In the genomic region with DNA sequence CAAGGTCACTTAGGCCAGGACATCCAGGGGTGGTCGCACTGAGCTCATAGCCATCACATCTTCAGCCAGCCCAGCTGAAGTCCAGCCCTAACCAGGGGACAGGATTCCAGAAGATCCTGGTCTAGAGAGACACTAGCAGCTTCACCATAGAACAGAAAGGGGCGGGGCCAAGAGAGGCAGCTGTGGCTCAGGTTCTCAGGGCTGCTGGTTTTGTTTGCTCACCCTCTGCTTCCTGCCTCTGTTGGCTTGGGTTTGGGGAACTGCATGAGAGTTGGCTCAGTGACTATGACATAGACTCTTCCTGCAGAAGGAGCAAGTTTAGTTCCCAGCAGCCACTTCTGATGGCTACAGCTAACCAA, we compare ENCODE assay signal across 10 mouse cellular contexts. TPM values are rescaled to one million over a fixed set of nuclear protein-coding genes. Genes with fewer than 3 reads are reported as not detected.
DNase-seq lines count a peak whose midpoint lies in the region; ATAC-seq and TF ChIP-seq lines count a peak whose summit lies in the region.
"Had no signal": no experiment of that assay in that cellular context is flagged by ENCODE, and none has a peak within 500 bp of the region (broad histone marks: within the 10 kb centered on the region; RNA-seq: fewer than 3 reads in every experiment).

No protein-coding gene starts in this region.

- ATAC-seq in frontal cortex, adult (ENCODE audit: low TSS enrichment), result no peak
- ATAC-seq in midbrain, postnatal 0 days (ENCODE audit: low FRiP score), result no peak

- H3K4me3 ChIP-seq in midbrain, embryonic 10.5 days, result no peak overlapping the region
- no peak overlapping the region for H3K4me3 ChIP-seq in midbrain, postnatal 0 days (ENCODE audit: low read depth, low read length)
- H3K4me3 ChIP-seq: erythroblast, embryonic 14.5 days; myocyte had no signal

- H3K4me1 ChIP-seq in midbrain, embryonic 10.5 days, result peaks cover 37% of the 10 kb centered on the region
- H3K4me1 ChIP-seq in midbrain, postnatal 0 days (ENCODE audit: insufficient read depth, low read length), result peaks cover 11% of the 10 kb centered on the region

- H3K9ac ChIP-seq in midbrain, postnatal 0 days (replicated peaks; ENCODE audit: low read length, poor library complexity, severe bottlenecking), result no peak overlapping the region

- no peaks in the 10 kb centered on the region for H3K9me3 ChIP-seq in midbrain, embryonic 10.5 days (replicated peaks)
- H3K9me3 ChIP-seq in midbrain, postnatal 0 days (ENCODE audit: low read length), result no peaks in the 10 kb centered on the region

- DNase-seq in adrenal gland, postnatal 14 days, result peak; percentile 55
- no peak for DNase-seq in adrenal gland, adult 8-10 months
- peak; percentile 59 to 76 for DNase-seq in CD8-positive naive resting alpha-beta T cell, adult 2 months (ENCODE audit: low read depth in 2 of 2, low spot score in 2 of 2)
- DNase-seq in heart, postnatal 10 days, result peak; percentile 62
- peak; percentile 48 to 68 for DNase-seq in monocyte, adult 2 months (ENCODE audit: low read depth in 1 of 2, low spot score in 2 of 2)
- DNase-seq in midbrain, embryonic 10.5 days (ENCODE audit: low spot score), result no peak
- no peak for DNase-seq in midbrain, postnatal 0 days (ENCODE audit: low spot score)

- H3K27ac ChIP-seq in midbrain, embryonic 10.5 days (replicated peaks), result no peak overlapping the region
- H3K27ac ChIP-seq in midbrain, postnatal 0 days (ENCODE audit: low read depth, low read length), result no peak overlapping the region

- TF ChIP-seq CTCF in midbrain, postnatal 0 days (IDR thresholded peaks at IDR 0.05), result no peak

- H3K4me2 ChIP-seq in midbrain, postnatal 0 days (ENCODE audit: low read depth, low read length, poor library complexity, severe bottlenecking), result no peak overlapping the region

- peaks cover 41% of the 10 kb centered on the region for H3K36me3 ChIP-seq in midbrain, embryonic 10.5 days
- H3K36me3 ChIP-seq in midbrain, postnatal 0 days (ENCODE audit: insufficient read depth, low read length), result peaks cover 10% of the 10 kb centered on the region

- intact Hi-C loops in heart, postnatal 10 days (cut with DNase I), result no loop called here

- no peaks in the 10 kb centered on the region for H3K27me3 ChIP-seq in midbrain, embryonic 10.5 days (ENCODE audit: low read depth, poor library complexity, severe bottlenecking)
- no peaks in the 10 kb centered on the region for H3K27me3 ChIP-seq in midbrain, postnatal 0 days (ENCODE audit: insufficient read depth, low read length)

- WGBS in midbrain, embryonic 10.5 days, result 90% methylated on average over 2 of the region's 2 CpGs
- WGBS in midbrain, postnatal 0 days, result 95% methylated on average over 2 of the region's 2 CpGs

RNA-seq across cellular contexts. Expression of a gene that starts 1.9 kb away (rescaled TPM):
- total RNA-seq in adrenal gland, postnatal 14 days (2021), result 17.3 and 19.4 TPM in 2 replicates
- total RNA-seq in adrenal gland, adult 8-10 months (2022), result 10 to 100 TPM; 17.3 to 26.7 (median 20.3) TPM
- 10 to 100 TPM; 11.5 to 12.2 TPM for total RNA-seq in heart, postnatal 10 days (2021)
- polyA plus RNA-seq in midbrain, embryonic 10.5 days (2016; fragmentation: Nextera tagmentation; extraction: Ambion mirVana), result 14.1 and 17.1 TPM in 2 replicates
- 28.9 and 29.0 TPM in 2 replicates for total RNA-seq in midbrain, postnatal 0 days (2014; rRNA removed)
- polyA plus RNA-seq in midbrain, postnatal 0 days (2015; fragmentation: Nextera tagmentation; extraction: Ambion mirVana), result 11.1 and 11.4 TPM in 2 replicates

RNA-seq across cellular contexts. Expression of a gene that starts 27.2 kb away (rescaled TPM):
- 1.7 and 2.0 TPM in 2 replicates for total RNA-seq in adrenal gland, postnatal 14 days (2021)
- total RNA-seq in adrenal gland, adult 8-10 months (2022), result 1 to 10 TPM in 1 of 4 experiments, under 1 TPM in 3; 0.49 to 1.4 (median 0.84) TPM
- under 1 TPM; 0.47 to 0.89 TPM for total RNA-seq in heart, postnatal 10 days (2021)
- 0.39 and 0.97 TPM in 2 replicates for polyA plus RNA-seq in midbrain, embryonic 10.5 days (2016; fragmentation: Nextera tagmentation; extraction: Ambion mirVana)
- total RNA-seq in midbrain, postnatal 0 days (2014; rRNA removed), result 7.5 and 13.4 TPM in 2 replicates
- polyA plus RNA-seq in midbrain, postnatal 0 days (2015; fragmentation: Nextera tagmentation; extraction: Ambion mirVana), result 7.1 and 8.2 TPM in 2 replicates
- polyA plus RNA-seq: erythroblast, embryonic 14.5 days had no signal

RNA-seq across cellular contexts. Expression of a gene that starts 34.3 kb away (rescaled TPM):
- total RNA-seq in adrenal gland, postnatal 14 days (2021), result 42.3 and 54.0 TPM in 2 replicates
- total RNA-seq in adrenal gland, adult 8-10 months (2022), result 10 to 100 TPM; 49.4 to 74.0 (median 65.6) TPM
- total RNA-seq in heart, postnatal 10 days (2021), result 10 to 100 TPM; 42.2 to 45.1 TPM
- polyA plus RNA-seq in midbrain, embryonic 10.5 days (2016; fragmentation: Nextera tagmentation; extraction: Ambion mirVana), result 73.8 and 93.8 TPM in 2 replicates
- total RNA-seq in midbrain, postnatal 0 days (2014; rRNA removed), result 77.2 and 90.1 TPM in 2 replicates
- 88.9 and 94.6 TPM in 2 replicates for polyA plus RNA-seq in midbrain, postnatal 0 days (2015; fragmentation: Nextera tagmentation; extraction: Ambion mirVana)

RNA-seq across cellular contexts. Expression of a gene that starts 47.2 kb away (rescaled TPM):
- total RNA-seq in adrenal gland, postnatal 14 days (2021), result 8.4 and 8.7 TPM in 2 replicates
- total RNA-seq in adrenal gland, adult 8-10 months (2022), result 10 to 100 TPM in 3 of 4 experiments, 1 to 10 TPM in 1; 6.7 to 18.3 (median 14.0) TPM
- under 1 TPM; 0.72 to 0.79 TPM for total RNA-seq in heart, postnatal 10 days (2021)
- polyA plus RNA-seq in midbrain, embryonic 10.5 days (2016; fragmentation: Nextera tagmentation; extraction: Ambion mirVana), result 0.99 and 2.1 TPM in 2 replicates
- total RNA-seq in midbrain, postnatal 0 days (2014; rRNA removed), result 311 and 368 TPM in 2 replicates
- polyA plus RNA-seq in midbrain, postnatal 0 days (2015; fragmentation: Nextera tagmentation; extraction: Ambion mirVana), result 83.5 and 86.4 TPM in 2 replicates
- polyA plus RNA-seq: erythroblast, embryonic 14.5 days had no signal

RNA-seq across cellular contexts. Expression of a gene that starts 55.9 kb away (rescaled TPM):
- 35.4 and 36.2 TPM in 2 replicates for total RNA-seq in adrenal gland, postnatal 14 days (2021)
- total RNA-seq in adrenal gland, adult 8-10 months (2022), result 10 to 100 TPM; 26.0 to 57.3 (median 35.5) TPM
- 10 to 100 TPM; 39.1 to 40.9 TPM for total RNA-seq in heart, postnatal 10 days (2021)
- polyA plus RNA-seq in midbrain, embryonic 10.5 days (2016; fragmentation: Nextera tagmentation; extraction: Ambion mirVana), result 67.9 and 86.2 TPM in 2 replicates
- 55.5 and 59.8 TPM in 2 replicates for total RNA-seq in midbrain, postnatal 0 days (2014; rRNA removed)
- 85.5 and 87.7 TPM in 2 replicates for polyA plus RNA-seq in midbrain, postnatal 0 days (2015; fragmentation: Nextera tagmentation; extraction: Ambion mirVana)

Comparison
In these comparisons a context has a peak if more than half of its experiments do, and no peak if none do; other contexts are left out.
1. DNase-seq: peak in adrenal gland, postnatal 14 days (single experiment), CD8-positive naive resting alpha-beta T cell, adult 2 months (2 of 2), heart, postnatal 10 days (2 of 2) and monocyte, adult 2 months (2 of 2); none in adrenal gland, adult 8-10 months (single experiment), midbrain, embryonic 10.5 days (single experiment) and midbrain, postnatal 0 days (single experiment).